23 mouse cellular contexts compared by ENCODE assay signal in the genomic region with DNA sequence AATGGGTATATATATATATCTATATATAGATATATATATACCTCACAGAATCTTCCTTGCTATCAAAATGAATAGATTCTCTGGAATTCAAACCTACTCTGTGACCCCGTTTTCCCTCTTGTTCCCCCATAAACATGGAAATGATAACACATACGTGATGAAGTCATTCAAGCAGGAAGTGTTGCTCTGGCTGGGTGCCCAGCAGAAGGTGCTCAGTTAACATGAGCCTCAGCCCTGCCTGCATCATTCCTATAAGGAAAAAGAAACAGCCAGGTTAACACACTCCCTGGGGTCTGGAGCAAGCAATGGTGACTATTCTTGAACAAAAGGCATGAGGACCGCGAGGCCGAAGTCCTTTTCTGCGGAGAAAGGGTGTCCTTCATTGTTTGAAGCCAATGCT. TPM values are rescaled to one million over a fixed set of nuclear protein-coding genes. Genes with fewer than 3 reads are reported as not detected.
A peak's percentile ranks its signal among the peaks of the same experiment; 100 is the strongest.
DNase-seq lines count a peak whose midpoint lies in the region; ATAC-seq and TF ChIP-seq lines count a peak whose summit lies in the region.
"Had no signal": no experiment of that assay in that cellular context is flagged by ENCODE, and none has a peak within 500 bp of the region (broad histone marks: within the 10 kb centered on the region; RNA-seq: fewer than 3 reads in every experiment).

No protein-coding gene starts in this region.

- H3K36me3 ChIP-seq in kidney, adult 2 months (ENCODE audit: control insufficient read depth, insufficient read depth, low read length) = no peaks in the 10 kb centered on the region
- no peaks in the 10 kb centered on the region for H3K36me3 ChIP-seq in lung, postnatal 0 days (ENCODE audit: insufficient read depth, low read length)
- H3K36me3 ChIP-seq: forebrain, embryonic 10.5 days; G1E; limb, embryonic 10.5 days; liver, embryonic 15.5 days; neural tube, embryonic 13.5 days; stomach, embryonic 15.5 days had no signal

- no peak for TF ChIP-seq POLR2A in kidney, adult 2 months (IDR thresholded peaks at IDR 0.05; ENCODE audit: low read depth, low read length)

- no peaks in the 10 kb centered on the region; the same call in 1 of the 2 replicates for H3K4me1 ChIP-seq in kidney, adult 2 months (ENCODE audit: control insufficient read depth, insufficient read depth, low read length)
- no peaks in the 10 kb centered on the region for H3K4me1 ChIP-seq in lung, postnatal 0 days (ENCODE audit: insufficient read depth, low read depth, low read length)

- TF ChIP-seq CTCF in kidney, adult 2 months (conservative IDR thresholded peaks at IDR 0.05; ENCODE audit: insufficient read depth, insufficient read length, low read depth, low read length) = no peak
- no peak for TF ChIP-seq CTCF in lung, postnatal 0 days (IDR thresholded peaks at IDR 0.05)

- intact Hi-C loops in heart, postnatal 25 days (cut with DNase I) = loop anchor here (5.0 kb wide), 2 partner anchors 49 to 104 kb away; no protein-coding TSS in a partner anchor

- no peak overlapping the region for H3K4me3 ChIP-seq in kidney, adult 2 months (ENCODE audit: insufficient read depth, low read depth, low read length)
- H3K4me3 ChIP-seq in lung, postnatal 0 days (ENCODE audit: low read depth, low read length) = no peak overlapping the region
- H3K4me3 ChIP-seq: forebrain, embryonic 10.5 days; limb, embryonic 10.5 days; liver, embryonic 15.5 days; myocyte; neural tube, embryonic 13.5 days; stomach, embryonic 15.5 days had no signal

- H3K9ac ChIP-seq in lung, postnatal 0 days (replicated peaks; ENCODE audit: low read depth) = no peak overlapping the region
- H3K9ac ChIP-seq: liver, embryonic 15.5 days; neural tube, embryonic 13.5 days; stomach, embryonic 15.5 days had no signal

- ATAC-seq in lung, postnatal 0 days = no peak
- ATAC-seq: midbrain, embryonic 16.5 days; Patski had no signal

- no peak overlapping the region for H3K27ac ChIP-seq in kidney, adult 2 months (ENCODE audit: insufficient read depth, low read depth, low read length)
- H3K27ac ChIP-seq in lung, postnatal 0 days (ENCODE audit: low read length) = no peak overlapping the region
- H3K27ac ChIP-seq: forebrain, embryonic 10.5 days; limb, embryonic 10.5 days; liver, embryonic 15.5 days; macrophage; neural tube, embryonic 13.5 days; stomach, embryonic 15.5 days had no signal

- no peaks in the 10 kb centered on the region for H3K27me3 ChIP-seq in kidney, adult 2 months (replicated peaks; ENCODE audit: control insufficient read depth, insufficient read depth, low read length)
- no peaks in the 10 kb centered on the region for H3K27me3 ChIP-seq in lung, postnatal 0 days (replicated peaks; ENCODE audit: insufficient read depth, low read length)
- H3K27me3 ChIP-seq: CH12.LX; liver, embryonic 15.5 days; neural tube, embryonic 13.5 days; Patski; stomach, embryonic 15.5 days had no signal

- WGBS in kidney, adult 2 months = 67% methylated on average over 6 of the region's 6 CpGs
- 58% methylated on average over 6 of the region's 6 CpGs for WGBS in lung, postnatal 0 days

- H3K9me3 ChIP-seq in lung, postnatal 0 days (ENCODE audit: low read length) = no peaks in the 10 kb centered on the region
- H3K9me3 ChIP-seq: forebrain, embryonic 10.5 days; G1E; limb, embryonic 10.5 days; liver, embryonic 15.5 days; neural tube, embryonic 13.5 days; stomach, embryonic 15.5 days had no signal

- DNase-seq in heart, adult 8-10 months (ENCODE audit: low spot score) = peak; percentile 21
- DNase-seq in heart, postnatal 25 days (ENCODE audit: low spot score) = no peak
- peak; percentile 40 to 50 for DNase-seq in kidney, postnatal 25 days
- DNase-seq in kidney, adult 2 months = no peak
- DNase-seq in lung, postnatal 0 days (ENCODE audit: low spot score) = peak; percentile 48
- peak; percentile 26 for DNase-seq in lung, postnatal 25 days (ENCODE audit: low spot score)
- no peak for DNase-seq in embryo, embryonic 10 days (ENCODE audit: low spot score)
- DNase-seq: B cell, adult 2 months; cerebellum, adult 9-10 months; kidney, adult 9 months; liver; retina, postnatal 1 day had no signal

- H3K4me2 ChIP-seq in lung, postnatal 0 days (replicated peaks; ENCODE audit: low read depth, low read length) = no peak overlapping the region
- H3K4me2 ChIP-seq: liver, embryonic 15.5 days; neural tube, embryonic 13.5 days; stomach, embryonic 15.5 days had no signal

- TF ChIP-seq EP300 in lung, postnatal 0 days (IDR thresholded peaks at IDR 0.05) = no peak

RNA-seq across cellular contexts. Expression of a gene that starts 54.1 kb away (rescaled TPM):
- 10 to 100 TPM; 11.7 to 14.3 (median 12.5) TPM for total RNA-seq in heart, adult 8-10 months (2022)
- total RNA-seq in heart, postnatal 25 days (2021) = 10 to 100 TPM in 1 of 2 experiments, 1 to 10 TPM in 1; 8.7 to 11.5 TPM
- 88.7 and 99.9 TPM in 2 replicates for polyA plus RNA-seq in kidney, adult 2 months (2012; rRNA removed)
- polyA plus RNA-seq in lung, postnatal 0 days (2015; fragmentation: Nextera tagmentation; extraction: Ambion mirVana) = 40.8 and 71.8 TPM in 2 replicates

Comparison
In these comparisons a context has a peak if more than half of its experiments do, and no peak if none do; other contexts are left out.
1. DNase-seq: peak in heart, adult 8-10 months (single experiment), kidney, postnatal 25 days (2 of 2), lung, postnatal 0 days (single experiment) and lung, postnatal 25 days (single experiment); none in heart, postnatal 25 days (single experiment), kidney, adult 2 months (single experiment) and embryo, embryonic 10 days (single experiment).